Mouse (Mus musculus) forebrain, embryonic 15.5 days (tissue): ENCODE data around the gene Zdhhc13. TPM values are rescaled to one million over a fixed set of nuclear protein-coding genes. Genes with fewer than 3 reads are reported as not detected.

ENCODE experiments used
- ATAC-seq: fragments of 200-750 bp; cut with Nextera tagmentation; replicated peaks from 2 replicates; pipeline ENCODE4 v1.8.0; 2017; ENCODE audit warnings: mild to moderate bottlenecking, moderate TSS enrichment, moderate library complexity
- H3K27ac ChIP-seq: fragments of 300-500 bp; sonication (generic); replicated peaks from 2 replicates; pipeline ENCODE4 v1.5.1; 2015; ENCODE audit warnings: mild to moderate bottlenecking, inconsistent platforms
- H3K27me3 ChIP-seq: fragments of 300-500 bp; sonication (generic); 2 replicates; pipeline ENCODE4 v1.6.1; 2015; ENCODE audit warnings: inconsistent platforms
- H3K36me3 ChIP-seq: fragments of 300-500 bp; sonication (generic); 2 replicates; pipeline ENCODE4 v1.6.1; 2015; ENCODE audit warnings: mild to moderate bottlenecking, inconsistent platforms
- H3K4me1 ChIP-seq: fragments of 300-500 bp; sonication (generic); 2 replicates; pipeline ENCODE4 v1.6.1; 2015; ENCODE audit warnings: inconsistent platforms
- H3K4me2 ChIP-seq: fragments of 300-500 bp; sonication (generic); replicated peaks from 2 replicates; pipeline ENCODE4 v1.6.1; 2015; ENCODE audit warnings: mild to moderate bottlenecking, inconsistent platforms
- H3K4me3 ChIP-seq: fragments of 300-500 bp; sonication (generic); 2 replicates; pipeline ENCODE4 v1.5.1; 2015; ENCODE audit warnings: mild to moderate bottlenecking, inconsistent platforms
- H3K9ac ChIP-seq: fragments of 300-500 bp; sonication (generic); replicated peaks from 2 replicates; pipeline ENCODE4 v1.6.1; 2015; ENCODE audit warnings: mild to moderate bottlenecking, inconsistent platforms
- H3K9me3 ChIP-seq: fragments of 300-500 bp; sonication (generic); 2 replicates; pipeline ENCODE4 v1.6.1; 2016; ENCODE audit warnings: inconsistent platforms
- WGBS: fragments of 180-500 bp; shearing (Covaris S2); methylation state at CpG from one replicate; pipeline ENCODE4 v1.1.7; 2015; ENCODE audit warnings: mixed read lengths; 5-methylcytosine and 5-hydroxymethylcytosine counted together
- polyA plus RNA-seq: library from polyadenylated mRNA; unstranded; fragments of >200 nt; fragmentation: Nextera tagmentation; extraction: Ambion mirVana; gene quantifications from 2 replicates; pipeline ENCODE4 v1.2.1, GENCODE M21; 2015

Gene Zdhhc13
- polyA plus RNA-seq, 1 experiment from 2014 or later: 47.7 TPM

GRCm38 (mm10) chr7:48791412-48791811 lies 2.6 kb downstream of the Zdhhc13 start:
- Histone ChIP-seq H3K27ac (no peak overlapping the region), H3K4me2 (no peak overlapping the region), H3K9ac (no peak overlapping the region), H3K4me3 (no peak overlapping the region), H3K27me3 (no peaks in the 10 kb centered on the region), H3K36me3 (peaks cover 4% of the 10 kb centered on the region; the same call in 1 of the 2 replicates), H3K9me3 (no peaks in the 10 kb centered on the region), H3K4me1 (peaks cover 26% of the 10 kb centered on the region)
- WGBS: 77% methylated on average over 3 of the region's 3 CpGs
- no peak for ATAC-seq

DNA sequence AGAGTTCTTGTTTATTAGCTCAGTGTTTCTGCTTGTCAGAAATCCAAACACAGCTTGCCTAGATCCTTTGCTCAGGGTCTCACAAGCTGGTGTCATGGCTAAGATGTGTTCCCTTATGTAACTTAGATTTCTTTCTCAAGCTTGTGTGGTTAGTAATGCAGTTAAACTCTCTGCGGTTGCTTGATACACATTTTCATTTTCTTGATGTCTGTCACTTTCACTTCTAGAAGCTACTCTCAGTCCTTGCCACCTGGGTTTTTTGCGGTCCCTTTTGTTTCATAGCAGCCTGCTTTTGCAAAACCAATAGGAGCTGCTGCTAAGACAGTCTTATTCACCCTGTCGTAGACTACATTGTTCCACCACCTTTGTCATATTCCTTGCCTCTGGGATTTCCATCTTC lies 6.3 kb downstream of the Zdhhc13 start:
- Histone ChIP-seq H3K27ac (no peak overlapping the region), H3K4me1 (peaks cover 13% of the 10 kb centered on the region), H3K36me3 (peaks cover 8% of the 10 kb centered on the region), H3K27me3 (no peaks in the 10 kb centered on the region), H3K9me3 (no peaks in the 10 kb centered on the region), H3K4me3 (no peak overlapping the region), H3K9ac (no peak overlapping the region), H3K4me2 (no peak overlapping the region)
- WGBS: 77% methylated on average over 3 of the region's 3 CpGs
- ATAC-seq: no peak

- 47% methylated on average over 7 of the region's 7 CpGs for WGBS
- H3K36me3 ChIP-seq: peaks cover 41% of the 10 kb centered on the region
Observed at GRCm38 (mm10) chr7:48803381-48803780, 14.6 kb downstream of the Zdhhc13 start.

DNA sequence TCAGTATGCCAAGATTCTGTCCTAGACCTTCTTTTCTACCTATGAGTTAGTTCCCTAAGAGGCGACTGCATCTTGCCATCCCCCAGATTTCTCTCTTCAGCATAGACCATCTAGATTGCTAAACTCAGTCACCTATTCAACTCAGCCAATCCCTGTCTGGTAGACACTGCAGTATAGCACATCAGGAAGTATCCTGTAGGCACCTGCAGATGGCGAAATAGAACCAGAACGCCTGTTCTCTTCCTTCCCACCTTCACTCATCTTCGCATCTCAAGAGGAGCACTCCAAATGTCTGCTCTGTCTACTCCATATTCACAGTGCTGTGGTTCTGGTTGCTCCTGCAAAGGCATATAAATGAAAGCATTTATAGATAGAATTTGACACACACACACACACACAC lies 17.8 kb downstream of the Zdhhc13 start:
- ATAC-seq: no peak
- 92% methylated on average over 4 of the region's 4 CpGs for WGBS
- peaks cover 61% of the 10 kb centered on the region for H3K36me3 ChIP-seq

More at GRCm38 (mm10) chr7:48803381-48803780, 14.6 kb downstream of the Zdhhc13 start:
- ATAC-seq: peak; percentile 95
- H3K9ac ChIP-seq: no peak overlapping the region
- H3K4me1 ChIP-seq: 0 out of 2 replicates have a peak, but pooled peaks cover 9% of the 10 kb centered on the region
- H3K4me2 ChIP-seq: no peak overlapping the region
- H3K27me3 ChIP-seq: no peaks in the 10 kb centered on the region
- no peaks in the 10 kb centered on the region for H3K9me3 ChIP-seq
- H3K27ac ChIP-seq: peak overlapping the region; percentile 32
- H3K4me3 ChIP-seq: no peak overlapping the region

GRCm38 (mm10) chr7:48810652-48811051 lies 21.8 kb downstream of the Zdhhc13 start:
- ATAC-seq: no peak
- Histone ChIP-seq H3K27me3 (no peaks in the 10 kb centered on the region), H3K4me1 (no peaks in the 10 kb centered on the region), H3K9ac (no peak overlapping the region), H3K9me3 (no peaks in the 10 kb centered on the region), H3K36me3 (peaks cover 61% of the 10 kb centered on the region), H3K4me2 (no peak overlapping the region), H3K4me3 (no peak overlapping the region), H3K27ac (no peak overlapping the region)
- 94% methylated on average over 1 of the region's 1 CpGs for WGBS

More for the DNA sequence above, 17.8 kb downstream of the Zdhhc13 start:
- no peaks in the 10 kb centered on the region for H3K27me3 ChIP-seq
- no peak overlapping the region for H3K4me3 ChIP-seq
- H3K4me1 ChIP-seq: 0 out of 2 replicates have a peak, but pooled peaks cover 9% of the 10 kb centered on the region
- no peak overlapping the region for H3K27ac ChIP-seq
- no peak overlapping the region for H3K9ac ChIP-seq
- H3K4me2 ChIP-seq: no peak overlapping the region
- no peaks in the 10 kb centered on the region for H3K9me3 ChIP-seq

DNA sequence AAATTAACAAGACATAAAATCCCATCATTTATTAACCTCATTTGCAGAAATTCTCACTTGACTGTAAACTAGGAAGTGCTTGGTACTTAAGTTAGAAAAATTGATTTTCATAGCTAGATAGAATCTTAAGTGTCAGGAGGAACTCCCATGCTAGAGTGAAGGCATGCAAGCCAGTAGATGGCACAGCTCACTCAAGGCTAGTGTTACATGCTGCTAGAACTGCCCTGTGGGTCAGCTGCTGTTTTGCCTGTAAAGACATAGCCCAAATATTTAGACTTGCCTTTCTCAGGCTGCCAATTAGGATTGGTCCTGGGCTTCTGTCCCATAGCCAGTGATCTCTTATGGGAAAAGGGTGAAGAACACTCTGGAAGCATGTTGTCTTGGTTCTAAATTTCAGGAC lies 23.6 kb downstream of the Zdhhc13 start:
- no peaks in the 10 kb centered on the region for H3K9me3 ChIP-seq
- peaks cover 61% of the 10 kb centered on the region for H3K36me3 ChIP-seq
- no peaks in the 10 kb centered on the region for H3K4me1 ChIP-seq

DNA sequence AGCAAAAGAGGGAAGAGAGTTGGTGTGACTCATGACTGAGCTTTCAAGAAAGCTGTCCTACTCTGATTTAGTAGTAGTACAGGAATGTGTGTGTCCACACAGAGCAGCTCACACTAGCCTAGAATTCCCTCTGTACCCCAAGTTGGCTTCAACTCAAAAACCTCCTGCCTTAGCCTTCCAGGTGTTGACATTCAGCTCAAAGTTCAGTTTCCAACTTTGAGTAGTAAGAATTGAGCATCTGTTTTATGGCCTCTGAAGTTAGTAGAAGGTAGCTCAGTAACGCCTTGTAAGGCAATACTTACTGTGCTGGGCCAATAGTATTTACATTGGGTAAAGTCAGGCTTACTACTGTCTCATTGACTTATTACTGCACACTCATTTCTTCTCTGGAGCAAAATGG lies 24.8 kb downstream of the Zdhhc13 start:
- no peaks in the 10 kb centered on the region for H3K9me3 ChIP-seq
- H3K27ac ChIP-seq: no peak overlapping the region
- peaks cover 58% of the 10 kb centered on the region for H3K36me3 ChIP-seq
- H3K4me3 ChIP-seq: no peak overlapping the region
- ATAC-seq: no peak
- H3K4me2 ChIP-seq: no peak overlapping the region
- 92% methylated on average over 1 of the region's 1 CpGs for WGBS
- no peaks in the 10 kb centered on the region for H3K4me1 ChIP-seq
- no peak overlapping the region for H3K9ac ChIP-seq
- H3K27me3 ChIP-seq: no peaks in the 10 kb centered on the region

More for the DNA sequence above, 23.6 kb downstream of the Zdhhc13 start:
- Histone ChIP-seq H3K9ac (no peak overlapping the region), H3K4me2 (no peak overlapping the region), H3K4me3 (no peak overlapping the region), H3K27ac (no peak overlapping the region), H3K27me3 (no peaks in the 10 kb centered on the region)
- no peak for ATAC-seq

GRCm38 (mm10) chr7:48821654-48822053 lies 32.9 kb downstream of the Zdhhc13 start:
- H3K9ac ChIP-seq: no peak overlapping the region
- ATAC-seq: no peak
- no peaks in the 10 kb centered on the region for H3K4me1 ChIP-seq
- 76% methylated on average over 5 of the region's 5 CpGs for WGBS
- no peaks in the 10 kb centered on the region for H3K9me3 ChIP-seq
- H3K4me2 ChIP-seq: no peak overlapping the region
- no peak overlapping the region for H3K4me3 ChIP-seq
- H3K27ac ChIP-seq: no peak overlapping the region
- H3K27me3 ChIP-seq: no peaks in the 10 kb centered on the region
- H3K36me3 ChIP-seq: peaks cover 66% of the 10 kb centered on the region

- no peaks in the 10 kb centered on the region for H3K4me1 ChIP-seq
- no peak overlapping the region for H3K9ac ChIP-seq
- H3K4me3 ChIP-seq: no peak overlapping the region
- H3K27ac ChIP-seq: no peak overlapping the region
- no peak overlapping the region for H3K4me2 ChIP-seq
- no peaks in the 10 kb centered on the region for H3K27me3 ChIP-seq
- peaks cover 70% of the 10 kb centered on the region for H3K36me3 ChIP-seq
- no peak for ATAC-seq
- WGBS: 97% methylated on average over 3 of the region's 3 CpGs
- H3K9me3 ChIP-seq: no peaks in the 10 kb centered on the region
Observed at GRCm38 (mm10) chr7:48823621-48824020, 34.8 kb downstream of the Zdhhc13 start.

- 95% methylated on average over 1 of the region's 1 CpGs for whole genome bisulfite sequencing
Observed at GRCm38 (mm10) chr7:48824671-48825070, 35.9 kb downstream of the Zdhhc13 start.

GRCm38 (mm10) chr7:48825170-48825569 lies 36.4 kb downstream of the Zdhhc13 start:
- no peak overlapping the region for H3K27ac ChIP-seq
- H3K9me3 ChIP-seq: no peaks in the 10 kb centered on the region
- WGBS: 92% methylated on average over 6 of the region's 6 CpGs
- H3K36me3 ChIP-seq: peaks cover 63% of the 10 kb centered on the region
- no peak overlapping the region for H3K4me2 ChIP-seq
- no peaks in the 10 kb centered on the region for H3K27me3 ChIP-seq
- ATAC-seq: no peak
- no peak overlapping the region for H3K9ac ChIP-seq
- no peak overlapping the region for H3K4me3 ChIP-seq
- no peaks in the 10 kb centered on the region for H3K4me1 ChIP-seq

More at GRCm38 (mm10) chr7:48824671-48825070, 35.9 kb downstream of the Zdhhc13 start:
- Histone ChIP-seq H3K4me3 (no peak overlapping the region), H3K27me3 (no peaks in the 10 kb centered on the region), H3K9me3 (no peaks in the 10 kb centered on the region), H3K36me3 (peaks cover 63% of the 10 kb centered on the region), H3K4me2 (no peak overlapping the region), H3K27ac (no peak overlapping the region), H3K4me1 (no peaks in the 10 kb centered on the region), H3K9ac (no peak overlapping the region)
- ATAC-seq: no peak

GRCm38 (mm10) chr7:48829177-48829910 lies 40.5 kb downstream of the Zdhhc13 start:
- no peak overlapping the region for H3K4me2 ChIP-seq
- no peaks in the 10 kb centered on the region for H3K4me1 ChIP-seq
- no peaks in the 10 kb centered on the region for H3K27me3 ChIP-seq
- H3K36me3 ChIP-seq: peaks cover 36% of the 10 kb centered on the region
- no peak overlapping the region for H3K9ac ChIP-seq
- no peaks in the 10 kb centered on the region for H3K9me3 ChIP-seq
- H3K4me3 ChIP-seq: no peak overlapping the region
- no peak overlapping the region for H3K27ac ChIP-seq
- 81% methylated on average over 5 of the region's 5 CpGs for WGBS
- no peak for ATAC-seq

GRCm38 (mm10) chr7:48830395-48830794 lies 41.6 kb downstream of the Zdhhc13 start:
- ATAC-seq: no peak
- no peak overlapping the region for H3K4me2 ChIP-seq
- 75% methylated on average over 2 of the region's 2 CpGs for WGBS

More at GRCm38 (mm10) chr7:48830395-48830794, 41.6 kb downstream of the Zdhhc13 start:
- H3K36me3 ChIP-seq: peaks cover 25% of the 10 kb centered on the region
- no peak overlapping the region for H3K4me3 ChIP-seq
- peaks cover 8% of the 10 kb centered on the region for H3K4me1 ChIP-seq
- no peak overlapping the region for H3K27ac ChIP-seq
- H3K9ac ChIP-seq: no peak overlapping the region
- H3K9me3 ChIP-seq: no peaks in the 10 kb centered on the region
- H3K27me3 ChIP-seq: no peaks in the 10 kb centered on the region
